Mouse (Mus musculus) CH12.LX (cell line): ENCODE measurements around the gene Irf4. TPM values are rescaled to one million over a fixed set of nuclear protein-coding genes. Genes with fewer than 3 reads are reported as not detected.

Experiments used
- DNase-seq: peaks from one replicate; pipeline ENCODE4 v3.0.0-alpha.2; 2013; ENCODE audit errors: extremely low read depth
- H3K27ac ChIP-seq: 2 replicates; pipeline ENCODE4 v1.5.1; 2012; ENCODE audit warnings: low read depth, mild to moderate bottlenecking, control low read depth, moderate library complexity; ENCODE audit not compliant: insufficient read depth
- H3K27me3 ChIP-seq: replicated peaks from 2 replicates; pipeline ENCODE3; 2012; ENCODE audit warnings: inconsistent platforms
- H3K36me3 ChIP-seq, 2 experiments: replicated peaks in 1 of 2; 2 replicates each; pipeline versions ENCODE3 to v1.6.1; 2012; ENCODE audit warnings: inconsistent platforms in 1 of 2, low read length in 1 of 2, mild to moderate bottlenecking in 1 of 2, mixed read lengths in 1 of 2, moderate library complexity in 1 of 2; ENCODE audit not compliant: control insufficient read depth in 1 of 2, insufficient read depth in 1 of 2
- H3K4me1 ChIP-seq, 2 experiments: 2 replicates each; pipeline ENCODE4 v1.6.1; 2012; ENCODE audit warnings: inconsistent platforms in 1 of 2, moderate library complexity in 1 of 2; ENCODE audit not compliant: insufficient read depth in 2 of 2, control insufficient read depth in 1 of 2
- H3K4me2 ChIP-seq: 2 replicates; pipeline ENCODE4 v1.6.1; 2012; ENCODE audit warnings: low read depth, mild to moderate bottlenecking, control low read depth; ENCODE audit not compliant: poor library complexity, insufficient read depth, severe bottlenecking
- H3K4me3 ChIP-seq, 3 experiments: fragments of 150-350 bp in 1 of 3; sonication (generic) in 1 of 3; replicated peaks in 1 of 3; 2 replicates each; pipeline versions ENCODE3 to v1.5.1; 2011 to 2012; ENCODE audit warnings: low read depth in 2 of 3, low read length in 2 of 3, mild to moderate bottlenecking in 2 of 3, moderate library complexity in 2 of 3, control low read depth in 1 of 3, improper control_type of control experiment in 1 of 3, inconsistent platforms in 1 of 3, mixed read lengths in 1 of 3; ENCODE audit not compliant: poor library complexity in 1 of 3
- H3K79me2 ChIP-seq: replicated peaks from 2 replicates; pipeline ENCODE4 v1.6.1; 2012; ENCODE audit warnings: mild to moderate bottlenecking, moderate library complexity; ENCODE audit not compliant: control insufficient read depth, poor library complexity, insufficient read depth, severe bottlenecking; ENCODE audit errors: extremely low read depth
- H3K9ac ChIP-seq: 2 replicates; pipeline ENCODE4 v1.6.1; 2012; ENCODE audit warnings: low read depth, mild to moderate bottlenecking, control low read depth, moderate library complexity; ENCODE audit not compliant: insufficient read depth
- H3K9me3 ChIP-seq: replicated peaks from 2 replicates; pipeline ENCODE3; 2012; ENCODE audit warnings: low read length, inconsistent platforms, mixed read lengths
- BHLHE40 ChIP-seq: IDR thresholded peaks from 2 replicates; pipeline ENCODE4 v1.6.1; 2011; ENCODE audit warnings: mild to moderate bottlenecking, low read depth, low read length, improper control_type of control experiment
- CHD2 ChIP-seq: IDR thresholded peaks from 2 replicates; pipeline ENCODE4 v1.6.1; 2011; ENCODE audit warnings: low read length, improper control_type of control experiment
- CTCF ChIP-seq, 2 experiments: IDR thresholded peaks in 1 of 2; conservative IDR thresholded peaks in 1 of 2; 2 replicates each; pipeline ENCODE4 v1.5.1; 2011 to 2012; ENCODE audit warnings: low read depth in 2 of 2, low read length in 2 of 2, improper control_type of control experiment in 1 of 2, inconsistent platforms in 1 of 2, mild to moderate bottlenecking in 1 of 2, moderate library complexity in 1 of 2
- E2F4 ChIP-seq: IDR thresholded peaks from 2 replicates; pipeline ENCODE4 v1.6.1; 2011; ENCODE audit warnings: low read depth, low read length, improper control_type of control experiment; ENCODE audit not compliant: insufficient replicate concordance
- EP300 ChIP-seq: IDR thresholded peaks from 2 replicates; pipeline ENCODE4 v1.6.1; 2011; ENCODE audit warnings: low read length, improper control_type of control experiment
- ETS1 ChIP-seq: conservative IDR thresholded peaks from 2 replicates; pipeline ENCODE4 v1.6.1; 2012; ENCODE audit warnings: low read depth, mild to moderate bottlenecking, inconsistent platforms, low read length, improper control_type of control experiment, moderate library complexity
- HCFC1 ChIP-seq: IDR thresholded peaks from 2 replicates; pipeline ENCODE4 v1.6.1; 2012; ENCODE audit warnings: low read depth, mild to moderate bottlenecking, inconsistent platforms, low read length, improper control_type of control experiment
- JUND ChIP-seq: conservative IDR thresholded peaks from 2 replicates; pipeline ENCODE4 v1.6.1; 2011; ENCODE audit warnings: low read depth, low read length, improper control_type of control experiment
- KAT2A ChIP-seq: IDR thresholded peaks from 2 replicates; pipeline ENCODE4 v1.6.1; 2012; ENCODE audit warnings: low read length, improper control_type of control experiment, inconsistent platforms; ENCODE audit not compliant: insufficient replicate concordance
- MAFK ChIP-seq: IDR thresholded peaks from 2 replicates; pipeline ENCODE4 v1.6.1; 2011; ENCODE audit warnings: low read length, improper control_type of control experiment; ENCODE audit not compliant: insufficient replicate concordance
- MAX ChIP-seq: IDR thresholded peaks from 2 replicates; pipeline ENCODE4 v1.6.1; 2011; ENCODE audit warnings: low read length, improper control_type of control experiment
- MAZ ChIP-seq: IDR thresholded peaks from 2 replicates; pipeline ENCODE4 v1.6.1; 2012; ENCODE audit warnings: low read depth, mild to moderate bottlenecking, inconsistent platforms, low read length, improper control_type of control experiment, moderate library complexity
- MEF2A ChIP-seq: IDR thresholded peaks from 2 replicates; pipeline ENCODE4 v1.6.1; 2014; ENCODE audit warnings: low read depth, mild to moderate bottlenecking, inconsistent platforms, low read length, improper control_type of control experiment, borderline replicate concordance
- MXI1 ChIP-seq: IDR thresholded peaks from 2 replicates; pipeline ENCODE4 v1.6.1; 2011; ENCODE audit warnings: mild to moderate bottlenecking, low read depth, low read length, improper control_type of control experiment
- NELFE ChIP-seq: IDR thresholded peaks from 2 replicates; pipeline ENCODE4 v1.6.1; 2011; ENCODE audit warnings: low read depth, low read length, improper control_type of control experiment
- NRF1 ChIP-seq: IDR thresholded peaks from 2 replicates; pipeline ENCODE4 v1.6.1; 2014; ENCODE audit warnings: low read depth, mild to moderate bottlenecking, inconsistent platforms, low read length, improper control_type of control experiment, moderate library complexity
- POLR2A ChIP-seq: IDR thresholded peaks from 2 replicates; pipeline ENCODE4 v1.6.1; 2011; ENCODE audit warnings: low read depth, mild to moderate bottlenecking, improper control_type of control experiment, low read length
- POLR2AphosphoS2 ChIP-seq: IDR thresholded peaks from 2 replicates; pipeline ENCODE4 v1.6.1; 2011; ENCODE audit warnings: low read depth, low read length, improper control_type of control experiment
- RAD21 ChIP-seq: IDR thresholded peaks from 2 replicates; pipeline ENCODE4 v1.6.1; 2011; ENCODE audit warnings: low read depth, mild to moderate bottlenecking, low read length, improper control_type of control experiment, moderate library complexity
- RCOR1 ChIP-seq: conservative IDR thresholded peaks from 2 replicates; pipeline ENCODE4 v1.6.1; 2012; ENCODE audit warnings: low read depth, mild to moderate bottlenecking, inconsistent platforms, low read length, improper control_type of control experiment
- TCF12 ChIP-seq: IDR thresholded peaks from 2 replicates; pipeline ENCODE4 v1.6.1; 2014; ENCODE audit warnings: low read depth, mild to moderate bottlenecking, inconsistent platforms, low read length, improper control_type of control experiment
- ZMIZ1 ChIP-seq: IDR thresholded peaks from 2 replicates; pipeline ENCODE4 v1.6.1; 2012; ENCODE audit warnings: low read depth, mild to moderate bottlenecking, inconsistent platforms, low read length, improper control_type of control experiment
- ZNF384 ChIP-seq: IDR thresholded peaks from 2 replicates; pipeline ENCODE4 v1.6.1; 2012; ENCODE audit warnings: low read depth, low read length, improper control_type of control experiment, inconsistent platforms
- dilution Hi-C: fragments of 300-500 bp; cut with MboI; formaldehyde crosslinking; loops from 2 replicates; pipeline ENCODE4 v1.14.3; 2020; ENCODE audit warnings: low sequenced_read_pairs; ENCODE audit not compliant: extremely low pct_unique_long_range_greater_than_20kb, extremely low pct_ligation_motif_present
- in situ Hi-C: fragments of 300-500 bp; cut with MboI; formaldehyde crosslinking; loops from 3 replicates; pipeline ENCODE4 v1.14.3; 2019; ENCODE audit warnings: low sequenced_read_pairs, low pct_ligation_motif_present, low pct_unique_long_range_greater_than_20kb, mixed read lengths
- polyA plus RNA-seq: library from polyadenylated mRNA; unstranded; fragments of >175 nt; gene quantifications from 2 replicates; pipeline ENCODE4 v1.2.1, GENCODE M21; 2012; ENCODE audit warnings: low read depth; ENCODE audit not compliant: insufficient read length
- total RNA-seq, 2 experiments: library from RNA; depleted of rRNA; stranded (reverse); fragments of 300-350 nt in 1 of 2; fragments of >200 nt in 1 of 2; gene quantifications; 2 replicates each; pipeline ENCODE4 v1.2.3; 2012 to 2014

Irf4 gene
- total and polyA plus RNA-seq, 3 experiments: 81.7 to 142 (median 115) TPM

GRCm38 (mm10) chr13:30776021-30776420, 27.0 kb downstream of the Irf4 start:
- H3K36me3 ChIP-seq: no peaks in the 10 kb centered on the region
- TF ChIP-seq E2F4: no peak
- TF ChIP-seq CTCF (conservative IDR thresholded peaks at IDR 0.05 in 1 of 2, IDR thresholded peaks at IDR 0.05 in 1 of 2; ENCODE audit: low read depth in 2 of 2, low read length in 2 of 2): no peak
- no peak for TF ChIP-seq POLR2AphosphoS2
- no peak for TF ChIP-seq TCF12
- TF ChIP-seq RAD21: no peak
- TF ChIP-seq RCOR1: no peak
- no peak for TF ChIP-seq EP300
- no peak for TF ChIP-seq MEF2A
- no peak for TF ChIP-seq ETS1
- no peak for TF ChIP-seq KAT2A
- no peak for TF ChIP-seq JUND
- TF ChIP-seq MAFK: no peak
- TF ChIP-seq HCFC1: no peak
- no peak for TF ChIP-seq ZMIZ1
- no peak for TF ChIP-seq POLR2A
- TF ChIP-seq, all 38 proteins: peak for 0
- in situ Hi-C loops (no loop called here), dilution Hi-C loops (no loop called here)
- no peaks in the 10 kb centered on the region for H3K79me2 ChIP-seq
- H3K4me1 ChIP-seq: peaks cover 5 to 16% of the 10 kb centered on the region in 2 experiments
- no peaks in the 10 kb centered on the region for H3K9me3 ChIP-seq
- H3K27me3 ChIP-seq: no peaks in the 10 kb centered on the region
- no peak overlapping the region for H3K27ac ChIP-seq
- no peak for DNase-seq
- no peak overlapping the region for H3K9ac ChIP-seq
- H3K4me2 ChIP-seq: no peak overlapping the region
- no peak overlapping the region for H3K4me3 ChIP-seq

GRCm38 (mm10) chr13:30777678-30778179, 28.7 kb downstream of the Irf4 start:
- H3K9ac ChIP-seq: no peak overlapping the region
- H3K9me3 ChIP-seq: no peaks in the 10 kb centered on the region
- H3K4me1 ChIP-seq: peaks cover 14 to 27% of the 10 kb centered on the region in 2 experiments
- H3K4me3 ChIP-seq: no peak overlapping the region
- dilution Hi-C loops: no loop called here
- no peaks in the 10 kb centered on the region for H3K27me3 ChIP-seq
- H3K4me2 ChIP-seq: peak overlapping the region; percentile 21; the same call in 1 of the 2 replicates
- H3K79me2 ChIP-seq: no peaks in the 10 kb centered on the region
- H3K36me3 ChIP-seq: no peaks in the 10 kb centered on the region
- no peak overlapping the region for H3K27ac ChIP-seq
- TF ChIP-seq POLR2AphosphoS2: no peak
- peak; percentile 90 for TF ChIP-seq BHLHE40
- no peak for TF ChIP-seq E2F4
- TF ChIP-seq ETS1: no peak
- no peak for TF ChIP-seq ZMIZ1
- no peak for TF ChIP-seq ZNF384
- no peak for TF ChIP-seq MXI1
- no peak for TF ChIP-seq NRF1
- no peak for TF ChIP-seq MAFK
- no peak for TF ChIP-seq POLR2A
- 0 out of 2 replicates have a peak, but pooled peaks have one; percentile 12 for TF ChIP-seq CHD2
- TF ChIP-seq MAX: 0 out of 2 replicates have a peak, but pooled peaks have one; percentile 28
- no peak for TF ChIP-seq KAT2A
- TF ChIP-seq RAD21: no peak
- no peak for TF ChIP-seq NELFE
- no peak for TF ChIP-seq MAZ
- peak; percentile 22; the same call in 1 of the 2 replicates for TF ChIP-seq MEF2A
- in situ Hi-C loops: no loop called here
- DNase-seq: no peak
